Mouse (Mus musculus) liver, embryonic 15.5 days (tissue): Measurements from ENCODE around the gene Syngr2. TPM values are rescaled to one million over a fixed set of nuclear protein-coding genes. Genes with fewer than 3 reads are reported as not detected.

Source experiments
- ATAC-seq: fragments of 200-750 bp; cut with Nextera tagmentation; 2 replicates; pipeline ENCODE4 v1.8.0; 2017; ENCODE audit warnings: moderate number of reproducible peaks, mild to moderate bottlenecking, moderate library complexity; ENCODE audit not compliant: insufficient read depth
- H3K27ac ChIP-seq: fragments of 300-500 bp; sonication (generic); replicated peaks from 2 replicates; pipeline ENCODE4 v1.5.1; 2015; ENCODE audit warnings: mild to moderate bottlenecking, inconsistent platforms
- H3K27me3 ChIP-seq: fragments of 300-500 bp; sonication (generic); 2 replicates; pipeline ENCODE4 v1.6.1; 2015; ENCODE audit warnings: mild to moderate bottlenecking, inconsistent platforms
- H3K36me3 ChIP-seq: fragments of 300-500 bp; sonication (generic); replicated peaks from 2 replicates; pipeline ENCODE4 v1.6.1; 2015; ENCODE audit warnings: moderate library complexity, mild to moderate bottlenecking, inconsistent platforms
- H3K4me1 ChIP-seq: fragments of 300-500 bp; sonication (generic); replicated peaks from 2 replicates; pipeline ENCODE4 v1.6.1; 2015; ENCODE audit warnings: inconsistent platforms
- H3K4me2 ChIP-seq: fragments of 300-500 bp; sonication (generic); 2 replicates; pipeline ENCODE4 v1.6.1; 2015; ENCODE audit warnings: moderate library complexity, mild to moderate bottlenecking, inconsistent platforms
- H3K4me3 ChIP-seq: fragments of 300-500 bp; sonication (generic); replicated peaks from 2 replicates; pipeline ENCODE4 v1.5.1; 2015; ENCODE audit warnings: mild to moderate bottlenecking, inconsistent platforms
- H3K9ac ChIP-seq: fragments of 300-500 bp; sonication (generic); 2 replicates; pipeline ENCODE4 v1.6.1; 2015; ENCODE audit warnings: moderate library complexity, mild to moderate bottlenecking, inconsistent platforms
- H3K9me3 ChIP-seq: fragments of 300-500 bp; sonication (generic); replicated peaks from 2 replicates; pipeline ENCODE4 v1.6.1; 2016; ENCODE audit warnings: inconsistent platforms
- WGBS: fragments of 180-500 bp; shearing (Covaris S2); methylation state at CpG from one replicate; pipeline ENCODE4 v1.1.7; 2015; ENCODE audit warnings: mixed read lengths; ENCODE audit not compliant: insufficient replicate concordance; 5-methylcytosine and 5-hydroxymethylcytosine counted together
- polyA plus RNA-seq: library from polyadenylated mRNA; unstranded; fragments of >200 nt; fragmentation: Nextera tagmentation; extraction: Ambion mirVana; gene quantifications from 2 replicates; pipeline ENCODE4 v1.2.1, GENCODE M21; 2015

Gene Syngr2
- polyA plus RNA-seq = 49.2 and 54.7 TPM in 2 replicates

DNA sequence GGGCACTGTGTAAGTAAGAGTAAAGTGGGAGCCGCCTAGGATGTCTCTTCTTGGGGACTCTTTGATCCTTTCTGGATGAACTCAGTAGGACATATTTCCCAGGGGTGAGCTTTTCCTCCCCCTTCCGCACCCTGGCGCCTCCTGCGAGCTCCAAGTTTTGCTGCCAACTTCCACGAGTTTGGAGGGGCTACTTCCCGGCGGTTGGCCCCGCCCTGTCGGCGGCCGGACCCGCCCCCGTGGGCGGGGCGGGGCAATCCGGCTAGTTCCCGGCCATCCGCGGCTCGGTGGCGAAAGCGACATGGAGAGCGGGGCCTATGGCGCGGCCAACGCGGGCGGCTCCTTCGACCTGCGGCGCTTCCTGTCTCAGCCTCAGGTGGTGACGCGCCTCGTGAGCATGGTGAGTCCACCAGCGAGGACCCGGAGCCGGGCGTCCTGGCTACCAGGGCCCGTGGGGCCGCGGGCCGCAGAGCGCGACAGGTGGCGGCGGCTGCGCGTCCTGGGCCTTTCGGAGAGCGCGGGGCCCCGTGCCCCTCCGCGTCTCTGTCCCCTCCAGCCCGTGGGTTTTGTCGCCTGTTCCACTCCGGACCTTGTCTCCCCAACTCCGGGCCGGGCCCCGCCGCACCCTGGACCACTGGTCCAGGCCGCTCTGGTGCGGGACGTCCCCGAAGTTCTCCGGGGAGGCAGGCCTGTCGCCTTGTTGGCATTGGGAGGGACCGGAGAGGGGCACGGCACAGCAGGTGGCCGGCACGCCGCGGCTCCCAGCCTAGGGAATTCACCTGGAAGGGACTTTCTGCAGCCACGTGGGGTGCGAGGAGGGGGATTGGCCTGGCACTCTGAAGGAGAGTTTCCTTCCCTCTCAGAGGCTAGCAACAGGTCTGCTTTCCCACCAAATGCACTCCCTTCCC lies at the start of gene Syngr2, which contains the start of gene Gm20708:
Gene Syngr2 (plus strand): TSS at position 262 of the 905 bp plus-strand sequence.
Gene Gm20708 (plus strand): TSS at position 262 of the 905 bp plus-strand sequence.
- peaks cover 76% of the 10 kb centered on the region for H3K36me3 ChIP-seq
- H3K9ac ChIP-seq = peak within 1 kb of the TSS; percentile 93
- H3K27me3 ChIP-seq = no peaks in the 10 kb centered on the region
- H3K4me1 ChIP-seq = peaks cover 86% of the 10 kb centered on the region
- ATAC-seq = peak; percentile 64
- peak within 1 kb of the TSS; percentile 86 for H3K4me3 ChIP-seq
- H3K9me3 ChIP-seq = no peaks in the 10 kb centered on the region
- H3K4me2 ChIP-seq = peak within 1 kb of the TSS; percentile 98
- peak within 1 kb of the TSS; percentile 91 for H3K27ac ChIP-seq
- WGBS = under 1% methylated on average over 75 of the region's 75 CpGs

DNA sequence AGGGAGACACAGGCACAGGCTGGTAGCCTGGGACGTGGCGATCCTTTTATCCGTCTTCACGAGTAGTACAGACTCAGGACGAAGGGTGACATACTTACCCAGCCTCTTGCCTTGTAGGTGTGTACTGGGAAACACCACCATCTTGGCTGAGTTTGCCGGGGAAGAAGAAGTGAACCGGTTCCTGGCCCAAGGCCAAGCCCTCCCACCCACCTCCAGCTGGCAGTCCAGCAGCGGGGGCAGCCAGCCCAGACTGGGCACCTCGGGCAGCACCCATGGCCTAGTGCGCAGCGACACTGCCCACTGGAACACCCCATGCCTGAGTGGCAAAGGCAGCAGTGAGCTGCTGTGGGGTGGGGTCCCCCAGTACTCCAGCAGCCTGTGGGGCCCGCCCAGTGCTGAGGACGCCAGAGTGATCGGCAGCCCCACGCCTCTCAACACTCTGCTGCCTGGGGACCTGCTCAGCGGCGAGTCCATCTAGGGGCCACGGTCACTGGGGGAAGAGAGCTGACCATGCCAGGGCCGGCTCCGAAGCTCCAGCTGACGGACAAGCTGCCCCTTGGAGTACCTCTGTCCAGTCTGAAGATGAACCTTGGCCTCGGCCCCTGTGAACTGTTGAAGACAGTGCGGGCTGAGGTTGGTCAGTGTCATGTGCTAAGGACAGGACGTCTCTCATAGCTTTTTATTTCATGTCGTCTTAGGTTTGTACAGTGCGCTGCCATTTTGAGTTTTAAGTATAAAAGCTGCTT lies 48.9 kb upstream of the Syngr2 start:
- H3K9me3 ChIP-seq = no peaks in the 10 kb centered on the region
- no peak overlapping the region for H3K4me2 ChIP-seq
- H3K27ac ChIP-seq = no peak overlapping the region
- peaks cover 89% of the 10 kb centered on the region for H3K36me3 ChIP-seq
- no peak overlapping the region for H3K9ac ChIP-seq
- WGBS = 89% methylated on average over 26 of the region's 26 CpGs
- no peak for ATAC-seq
- no peaks in the 10 kb centered on the region for H3K27me3 ChIP-seq
- H3K4me3 ChIP-seq = no peak overlapping the region
- peaks cover 5% of the 10 kb centered on the region; the same call in 1 of the 2 replicates for H3K4me1 ChIP-seq

DNA sequence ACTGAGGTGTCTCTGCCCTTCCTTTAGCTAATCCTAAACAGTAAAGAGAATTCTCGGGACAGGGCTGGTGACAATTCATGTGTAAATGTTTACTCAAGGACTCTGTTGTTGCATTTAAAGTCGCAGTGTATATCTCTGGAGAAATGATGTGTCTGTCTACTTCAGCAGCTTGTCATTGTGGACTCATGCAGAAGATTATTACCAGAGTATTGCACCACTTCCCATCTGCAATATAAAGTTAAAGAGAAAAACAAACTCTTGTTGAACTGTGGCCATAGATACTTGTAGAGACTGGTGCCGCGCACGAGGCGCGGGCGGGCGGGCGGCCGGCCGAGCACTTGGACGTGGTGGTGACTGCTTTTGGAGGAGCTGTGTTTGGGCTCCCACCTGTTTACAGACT lies 47.7 kb upstream of the Syngr2 start:
- no peaks in the 10 kb centered on the region for H3K9me3 ChIP-seq
- no peaks in the 10 kb centered on the region for H3K27me3 ChIP-seq
- H3K9ac ChIP-seq = no peak overlapping the region
- WGBS = 87% methylated on average over 13 of the region's 13 CpGs
- H3K4me3 ChIP-seq = no peak overlapping the region
- H3K27ac ChIP-seq = no peak overlapping the region
- H3K4me1 ChIP-seq = peaks cover 5% of the 10 kb centered on the region; the same call in 1 of the 2 replicates
- no peak for ATAC-seq
- H3K4me2 ChIP-seq = no peak overlapping the region
- H3K36me3 ChIP-seq = peaks cover 91% of the 10 kb centered on the region

DNA sequence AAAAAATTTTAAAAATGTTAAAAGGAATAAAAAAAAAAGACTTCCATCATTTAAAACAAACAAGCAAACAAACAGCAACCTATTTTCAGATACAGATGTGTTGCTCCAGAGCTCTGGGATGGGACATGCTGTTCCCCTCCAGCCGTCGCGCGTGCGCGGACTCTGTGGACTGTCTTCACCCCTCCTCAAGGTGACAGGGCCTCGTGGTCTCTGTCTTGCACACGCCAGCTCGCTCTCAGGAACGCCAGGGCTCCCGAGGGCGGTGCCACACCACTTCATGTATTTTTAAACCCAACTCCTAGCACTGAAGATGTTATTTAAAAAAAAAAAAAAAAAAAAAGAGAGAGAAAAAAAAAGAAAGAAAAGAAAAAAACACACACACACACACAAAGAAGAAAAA lies 47.2 kb upstream of the Syngr2 start:
- H3K9me3 ChIP-seq = no peaks in the 10 kb centered on the region
- no peak overlapping the region for H3K9ac ChIP-seq
- H3K27me3 ChIP-seq = no peaks in the 10 kb centered on the region
- H3K36me3 ChIP-seq = peaks cover 92% of the 10 kb centered on the region
- H3K4me1 ChIP-seq = peaks cover 5% of the 10 kb centered on the region; the same call in 1 of the 2 replicates
- no peak overlapping the region for H3K4me2 ChIP-seq
- H3K4me3 ChIP-seq = no peak overlapping the region
- no peak overlapping the region for H3K27ac ChIP-seq
- no peak for ATAC-seq
- WGBS = 74% methylated on average over 12 of the region's 12 CpGs

DNA sequence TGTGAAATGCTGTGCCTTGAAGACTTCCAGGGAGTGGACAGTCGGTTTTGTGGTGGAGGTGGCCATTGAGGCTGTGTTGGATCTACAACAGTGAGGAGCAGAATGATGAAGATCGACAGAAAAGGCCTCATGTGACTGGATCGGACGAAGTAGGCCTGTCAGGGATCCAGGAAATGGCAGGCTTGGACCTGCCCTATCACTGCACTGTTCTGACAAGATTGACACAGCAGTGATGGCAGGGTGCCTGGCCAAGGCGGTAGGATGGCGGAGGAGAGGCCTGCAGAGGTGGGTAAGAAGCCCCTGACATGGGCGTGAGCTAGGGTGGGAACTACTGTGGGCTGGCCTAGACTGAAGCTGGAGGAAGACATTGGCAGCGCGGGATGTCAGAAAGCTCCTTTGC lies 45.1 kb upstream of the Syngr2 start:
- H3K27ac ChIP-seq = no peak overlapping the region
- no peaks in the 10 kb centered on the region for H3K9me3 ChIP-seq
- H3K4me1 ChIP-seq = peaks cover 10% of the 10 kb centered on the region; the same call in 1 of the 2 replicates
- H3K4me3 ChIP-seq = no peak overlapping the region
- no peak overlapping the region for H3K9ac ChIP-seq
- WGBS = 80% methylated on average over 9 of the region's 9 CpGs
- H3K27me3 ChIP-seq = no peaks in the 10 kb centered on the region
- H3K4me2 ChIP-seq = no peak overlapping the region
- H3K36me3 ChIP-seq = peaks cover 93% of the 10 kb centered on the region
- ATAC-seq = no peak

DNA sequence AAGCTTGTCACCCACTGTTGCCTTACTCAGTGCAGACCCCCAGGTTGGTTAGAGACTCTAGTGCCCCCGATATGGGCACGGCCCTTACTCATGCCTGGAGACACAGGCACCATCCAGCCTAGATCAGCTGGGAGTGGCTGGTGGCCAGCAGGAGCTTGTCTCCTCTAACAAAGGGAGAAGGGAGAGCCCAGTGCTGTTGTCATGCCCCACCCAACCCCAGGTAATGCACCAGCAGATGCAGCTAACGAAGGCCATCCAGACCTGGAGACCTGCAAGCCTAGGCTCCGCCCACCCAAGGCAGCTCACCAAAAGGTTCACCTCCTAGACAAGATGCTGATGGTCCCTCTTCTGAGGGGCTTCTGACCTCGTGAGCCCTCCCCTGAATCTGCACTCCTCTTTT lies 44.1 kb upstream of the Syngr2 start:
- peaks cover 93% of the 10 kb centered on the region for H3K36me3 ChIP-seq
- no peaks in the 10 kb centered on the region for H3K9me3 ChIP-seq
- H3K27ac ChIP-seq = 0 out of 2 replicates have a peak overlapping the region, but pooled peaks have one; percentile 19
- WGBS = 78% methylated on average over 5 of the region's 5 CpGs
- H3K4me2 ChIP-seq = no peak overlapping the region
- H3K4me3 ChIP-seq = no peak overlapping the region
- H3K9ac ChIP-seq = no peak overlapping the region
- no peak for ATAC-seq
- peaks cover 10% of the 10 kb centered on the region; the same call in 1 of the 2 replicates for H3K4me1 ChIP-seq
- H3K27me3 ChIP-seq = no peaks in the 10 kb centered on the region

DNA sequence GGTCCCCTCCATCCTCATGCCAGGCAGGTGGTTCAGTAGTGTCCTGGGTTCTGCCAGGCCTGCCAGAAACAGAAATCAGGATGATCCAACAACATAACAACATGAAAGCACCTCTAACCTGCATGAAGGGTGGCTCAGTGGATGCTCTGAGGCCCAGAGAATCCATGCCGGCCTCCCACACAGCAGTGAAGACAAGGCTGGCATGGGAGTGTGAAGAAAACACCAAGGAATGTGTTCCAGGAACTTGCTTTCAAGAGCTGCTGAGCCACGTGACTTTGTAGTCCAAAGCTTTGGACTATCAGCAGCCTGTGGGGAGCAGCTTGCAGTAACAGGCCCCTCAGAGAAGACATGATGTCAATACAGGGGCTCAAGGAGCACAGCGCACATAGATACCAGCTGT lies 43.2 kb upstream of the Syngr2 start:
- no peaks in the 10 kb centered on the region for H3K27me3 ChIP-seq
- H3K4me2 ChIP-seq = no peak overlapping the region
- no peaks in the 10 kb centered on the region for H3K9me3 ChIP-seq
- no peak overlapping the region for H3K4me3 ChIP-seq
- 76% methylated on average over 3 of the region's 3 CpGs for WGBS
- ATAC-seq = no peak
- H3K4me1 ChIP-seq = peaks cover 10% of the 10 kb centered on the region; the same call in 1 of the 2 replicates
- no peak overlapping the region for H3K27ac ChIP-seq
- no peak overlapping the region for H3K9ac ChIP-seq
- peaks cover 93% of the 10 kb centered on the region for H3K36me3 ChIP-seq

DNA sequence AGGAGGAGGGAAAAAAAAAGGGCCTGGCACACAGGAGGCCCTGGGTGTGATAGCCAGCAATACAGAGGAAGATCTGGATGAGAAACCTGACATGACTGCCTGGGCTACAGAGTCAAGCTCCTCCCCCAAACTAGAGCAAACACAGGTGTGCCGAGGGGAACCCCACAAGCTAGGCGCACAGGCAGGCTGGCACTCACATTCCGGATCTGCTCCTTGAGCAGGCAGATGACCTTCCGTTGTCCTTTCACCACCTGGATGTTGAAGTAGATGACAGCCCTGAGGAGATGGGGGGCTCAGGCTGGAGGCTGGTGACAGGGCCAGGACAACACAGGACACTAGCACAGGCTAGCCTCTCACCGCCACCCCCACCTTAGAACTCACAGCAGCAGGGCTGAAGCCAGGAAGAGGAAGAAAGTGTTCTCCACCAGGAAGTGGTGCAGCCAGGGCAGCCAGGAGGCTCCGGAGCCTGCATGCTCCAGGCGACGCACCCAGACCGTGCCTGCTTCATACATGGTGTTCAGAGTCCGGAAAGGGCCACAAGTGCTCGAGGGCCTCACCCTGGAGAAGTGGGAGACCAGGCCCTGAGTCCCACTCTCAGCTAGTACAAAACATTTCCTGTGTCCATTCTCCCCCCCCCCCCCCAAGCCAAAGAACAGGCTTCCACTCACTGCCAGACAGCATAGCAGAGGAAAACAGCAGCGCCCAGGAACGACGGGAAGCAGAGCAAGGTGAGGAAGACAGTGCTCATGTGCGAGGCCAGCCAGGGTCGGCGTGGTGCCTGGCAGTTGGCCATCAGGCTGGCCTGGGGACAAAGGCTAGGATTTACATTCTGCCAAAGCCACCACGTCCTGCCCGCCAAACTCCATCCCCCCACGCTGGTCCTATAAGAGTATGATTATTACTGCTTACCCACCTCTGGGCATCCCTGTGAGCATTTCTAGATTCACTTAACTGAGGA lies 40.5 kb upstream of the Syngr2 start:
- no peak overlapping the region for H3K27ac ChIP-seq
- peaks cover 16% of the 10 kb centered on the region for H3K4me1 ChIP-seq
- H3K27me3 ChIP-seq = no peaks in the 10 kb centered on the region
- H3K9ac ChIP-seq = no peak overlapping the region
- H3K36me3 ChIP-seq = peaks cover 100% of the 10 kb centered on the region
- WGBS = 84% methylated on average over 20 of the region's 20 CpGs
- no peaks in the 10 kb centered on the region for H3K9me3 ChIP-seq
- no peak overlapping the region for H3K4me3 ChIP-seq
- no peak overlapping the region for H3K4me2 ChIP-seq
- ATAC-seq = no peak

DNA sequence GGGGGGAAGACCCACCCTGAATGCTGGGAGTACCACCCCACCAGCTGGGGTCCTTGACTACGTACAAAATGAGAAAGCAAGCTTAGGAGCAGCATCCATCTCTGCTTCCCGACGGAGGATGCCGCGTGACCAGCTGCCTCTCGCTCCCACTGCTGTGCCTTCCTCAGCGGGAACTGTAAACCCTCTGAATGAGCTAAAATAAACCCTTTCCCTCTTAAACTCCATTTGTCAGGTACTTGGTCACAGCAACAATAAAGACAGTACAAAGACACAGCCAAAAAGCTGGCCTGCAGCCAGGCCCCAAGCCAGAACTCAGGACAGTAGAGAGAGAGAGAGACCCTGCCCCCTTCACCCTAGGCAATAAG lies 39.8 kb upstream of the Syngr2 start:
- Histone ChIP-seq H3K4me1 (peaks cover 15% of the 10 kb centered on the region), H3K9ac (no peak overlapping the region), H3K4me3 (no peak overlapping the region), H3K9me3 (no peaks in the 10 kb centered on the region), H3K27ac (no peak overlapping the region), H3K27me3 (no peaks in the 10 kb centered on the region), H3K4me2 (no peak overlapping the region), H3K36me3 (peaks cover 100% of the 10 kb centered on the region)
- WGBS = 95% methylated on average over 7 of the region's 7 CpGs
- no peak for ATAC-seq

DNA sequence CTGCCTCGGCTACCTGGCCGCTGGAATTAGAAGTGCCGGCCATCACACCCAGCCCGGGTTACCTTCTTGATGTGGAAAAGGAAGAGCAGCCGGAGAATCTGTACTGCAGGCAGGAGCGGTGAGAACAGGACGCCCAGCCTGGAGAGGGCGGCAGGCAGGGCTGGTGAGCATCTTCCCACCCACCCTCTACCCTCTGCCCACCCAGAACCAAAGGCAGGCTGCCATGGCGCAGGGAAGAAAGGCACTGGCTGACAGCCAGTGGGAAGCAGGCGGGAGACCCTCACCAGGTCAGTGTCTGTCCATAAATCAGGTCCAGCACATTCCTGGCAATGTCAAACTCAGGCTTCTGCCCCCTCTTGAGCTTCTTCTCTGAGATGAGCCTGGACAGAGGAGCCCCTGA lies 39.1 kb upstream of the Syngr2 start:
- peaks cover 13% of the 10 kb centered on the region for H3K4me1 ChIP-seq
- H3K36me3 ChIP-seq = peaks cover 100% of the 10 kb centered on the region
- no peak overlapping the region for H3K9ac ChIP-seq
- no peak for ATAC-seq
- no peaks in the 10 kb centered on the region for H3K27me3 ChIP-seq
- WGBS = 84% methylated on average over 10 of the region's 10 CpGs
- no peak overlapping the region for H3K4me2 ChIP-seq
- H3K4me3 ChIP-seq = no peak overlapping the region
- no peak overlapping the region for H3K27ac ChIP-seq
- no peaks in the 10 kb centered on the region for H3K9me3 ChIP-seq
